Mouse (Mus musculus): ENCODE data around the gene Prdx1.
"Not testable (repeated sequence)": the region's sequence is repeated elsewhere in the genome, so short reads cannot be mapped to it uniquely, and the experiment has no call there.

The Prdx1 gene

GRCm38 (mm10) chr4:116685402-116686061, at the start of gene Prdx1:
TSS of gene Prdx1 (plus strand) at chr4:116685544.
- DNase-seq (ENCODE audit: low read depth): peak; percentile 94

- no peak for DNase-seq (ENCODE audit: low read depth)
Measured at GRCm38 (mm10) chr4:116638821-116639220, 46.5 kb upstream of the Prdx1 start.

DNA sequence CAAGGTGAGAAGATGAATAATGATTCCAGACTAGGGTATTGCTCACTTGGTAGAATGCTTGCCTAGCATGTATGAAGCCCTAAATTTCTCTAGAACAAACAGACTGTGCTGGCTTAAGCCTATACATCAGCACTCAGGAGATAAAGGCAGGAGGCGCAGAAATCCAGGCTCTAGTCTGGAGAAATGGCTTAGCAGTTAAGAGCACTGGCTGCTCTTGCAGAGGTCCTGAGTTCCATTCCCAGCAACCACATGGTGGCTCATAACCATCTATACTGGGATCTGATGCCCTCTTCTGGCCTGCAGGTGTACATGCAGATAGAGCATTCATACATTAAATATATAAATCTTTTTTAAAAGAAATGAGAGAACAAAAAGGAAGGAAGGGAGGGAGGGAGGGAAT, 43.3 kb upstream of the Prdx1 start:
- DNase-seq (ENCODE audit: low read depth): no peak

- DNase-seq (ENCODE audit: low read depth): peak; percentile 75
Measured at GRCm38 (mm10) chr4:116644326-116644725, 41.0 kb upstream of the Prdx1 start.

DNA sequence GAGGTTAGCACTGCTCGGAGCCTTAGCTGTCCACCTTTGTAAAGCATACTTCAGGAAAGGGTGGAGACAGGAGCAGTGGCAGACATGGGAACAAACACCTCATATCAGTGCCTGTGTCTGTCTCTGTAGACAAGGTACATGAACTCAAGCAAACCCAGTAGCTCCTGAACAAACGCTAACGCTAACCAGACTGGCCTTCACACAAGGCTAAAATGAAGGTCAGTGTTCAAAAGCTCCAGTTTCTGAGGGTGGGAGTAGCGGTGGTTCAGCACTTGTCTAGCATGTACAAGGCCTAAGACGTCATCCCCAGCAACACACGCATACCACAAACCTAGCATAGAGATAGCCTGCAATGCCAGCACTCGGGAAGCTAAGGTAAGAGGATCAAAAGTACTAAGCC, 39.7 kb upstream of the Prdx1 start:
- no peak for DNase-seq (ENCODE audit: low read depth)

DNA sequence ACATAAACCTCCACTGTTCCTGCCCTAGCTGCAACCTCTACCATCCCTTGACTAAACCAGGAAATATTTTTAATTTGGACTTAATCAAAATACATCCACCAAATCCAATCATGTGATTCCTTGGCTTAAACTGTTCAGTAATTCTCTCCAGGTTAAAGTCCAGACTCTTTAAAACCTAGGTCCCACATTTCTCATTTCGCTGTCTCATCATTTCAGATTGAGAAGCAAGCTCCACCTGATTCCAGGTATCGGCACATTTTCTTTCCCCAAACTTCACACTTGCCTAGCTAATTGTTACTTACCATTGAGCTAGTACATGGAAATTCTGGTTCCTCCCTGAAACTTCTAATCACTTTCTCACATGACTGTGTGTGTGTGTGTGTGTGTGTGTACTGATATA, 35.9 kb upstream of the Prdx1 start:
- DNase-seq (ENCODE audit: low read depth): no peak

DNA sequence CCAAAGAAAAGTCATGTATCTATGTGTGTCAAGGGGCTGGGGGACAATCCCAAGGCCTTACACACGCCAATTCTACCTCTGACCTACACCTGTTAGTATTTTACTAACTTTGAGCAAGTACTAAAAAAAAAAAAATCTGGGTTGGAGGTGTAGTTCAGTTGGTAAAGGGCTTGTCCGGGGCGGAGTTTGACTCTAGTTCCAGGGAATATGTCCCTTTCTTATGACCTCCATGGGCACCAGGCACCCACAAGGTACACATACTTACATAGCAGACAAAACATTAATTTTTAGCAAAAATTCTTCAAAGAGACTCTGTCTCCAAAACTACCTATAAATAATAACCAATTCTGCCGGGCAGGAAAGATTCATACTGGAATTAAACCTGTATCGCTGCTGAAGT, 35.0 kb upstream of the Prdx1 start:
- DNase-seq (ENCODE audit: low read depth): no peak

GRCm38 (mm10) chr4:116650924-116651796, 34.2 kb upstream of the Prdx1 start, which contains the start of gene Akr1a1:
TSS of gene Akr1a1 (minus strand) at chr4:116651680.
- peak; percentile 93 for DNase-seq (ENCODE audit: low read depth)

DNA sequence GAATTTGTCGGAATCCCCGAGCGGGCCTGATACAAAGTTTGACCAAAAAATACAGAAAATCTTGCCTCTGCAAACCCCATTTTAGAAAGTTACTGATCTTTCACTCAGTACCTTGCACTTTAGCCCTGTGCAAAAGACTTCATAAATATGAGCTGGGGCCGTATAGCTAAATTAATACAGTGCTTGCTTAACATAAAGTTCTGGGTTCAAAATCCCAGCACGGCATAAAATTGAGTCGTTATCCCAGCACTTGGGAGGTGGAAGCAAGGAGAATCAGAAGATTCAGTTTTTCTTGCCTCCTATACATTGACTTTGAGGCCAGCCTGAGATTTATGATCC, 33.6 kb upstream of the Prdx1 start:
- DNase-seq (ENCODE audit: low read depth): no peak

- DNase-seq (ENCODE audit: low read depth): no peak
Measured at GRCm38 (mm10) chr4:116653228-116653627, 32.1 kb upstream of the Prdx1 start.

DNA sequence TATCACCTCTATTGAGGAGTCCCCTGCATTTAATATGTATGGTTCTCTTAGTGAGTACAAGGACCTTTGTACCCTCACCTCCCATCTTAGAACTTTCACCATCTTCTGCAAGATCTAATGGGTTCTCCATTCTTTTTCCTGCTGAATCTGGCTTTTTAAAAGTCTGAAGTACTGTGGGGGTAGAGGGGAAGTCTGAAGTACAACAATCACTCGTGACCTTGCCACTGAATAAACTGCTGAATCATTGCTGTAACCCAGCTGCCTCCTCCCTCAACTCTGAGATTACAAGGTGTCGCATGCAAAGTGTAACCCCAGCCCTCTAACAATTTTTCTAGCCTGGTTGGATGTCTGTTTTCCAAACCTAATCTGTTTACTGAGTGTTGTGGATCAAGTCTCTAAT, 30.2 kb upstream of the Prdx1 start:
- peak; percentile 55 for DNase-seq (ENCODE audit: low read depth)

DNA sequence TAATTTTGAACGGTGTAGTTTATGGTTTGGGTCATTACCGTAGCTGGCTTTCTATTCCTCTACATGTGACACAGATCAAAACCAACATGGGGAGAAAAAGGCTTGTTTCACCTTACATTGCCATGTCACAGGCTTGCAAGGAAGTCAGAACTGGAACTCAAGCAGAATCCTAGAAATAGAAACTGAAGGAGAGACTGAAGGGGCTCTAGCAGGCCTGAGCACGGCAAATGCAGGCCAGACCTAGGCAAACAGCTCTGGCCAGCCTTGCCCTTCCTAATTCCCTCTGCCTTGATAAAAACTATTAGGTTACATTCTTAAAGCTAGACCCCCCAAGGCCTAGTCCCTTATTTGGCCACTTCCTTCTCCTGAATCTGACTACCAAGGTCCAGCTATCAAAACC, 29.7 kb upstream of the Prdx1 start:
- no peak for DNase-seq (ENCODE audit: low read depth)

DNA sequence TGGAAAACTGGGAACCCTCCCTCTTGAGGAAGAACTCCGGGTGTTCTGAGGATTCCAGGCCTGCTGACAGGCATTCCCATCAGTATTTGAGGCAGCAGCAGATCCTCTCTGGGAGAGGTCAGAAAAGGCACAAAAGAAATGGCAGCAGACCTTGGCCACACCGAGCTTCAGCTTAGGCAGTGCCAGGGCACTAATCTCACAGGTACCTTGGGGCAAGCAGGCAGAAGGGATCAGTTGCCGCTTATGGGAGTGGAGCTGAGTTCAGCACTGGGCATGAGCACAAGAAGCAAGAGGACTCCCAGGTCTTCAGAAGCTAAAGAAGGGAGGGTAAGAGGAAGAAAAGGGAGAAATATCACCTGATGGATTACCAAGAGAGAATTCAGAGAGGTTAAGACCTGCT, 27.4 kb upstream of the Prdx1 start:
- DNase-seq (ENCODE audit: low read depth): no peak

- DNase-seq (ENCODE audit: low read depth): no peak
Measured at GRCm38 (mm10) chr4:116659474-116659873, 25.9 kb upstream of the Prdx1 start.

DNA sequence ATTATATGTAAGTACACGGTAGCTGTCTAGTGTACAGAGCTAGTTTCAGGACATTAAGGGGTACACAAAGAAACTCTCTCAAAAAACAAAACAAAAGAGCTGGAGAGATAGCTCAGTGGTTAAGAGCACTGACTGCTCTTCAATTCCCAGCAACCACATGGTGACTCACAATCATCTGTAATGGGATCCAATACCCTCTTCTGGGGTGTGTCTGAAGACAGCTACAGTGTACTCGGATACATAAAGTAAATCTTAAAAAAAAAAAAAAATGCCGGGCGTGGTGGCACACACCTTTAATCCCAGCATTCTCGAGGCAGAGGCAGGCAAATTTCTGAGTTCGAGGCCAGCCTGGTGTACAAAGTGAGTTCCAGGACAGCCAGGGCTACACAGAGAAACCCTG, 25.4 kb upstream of the Prdx1 start:
- DNase-seq (ENCODE audit: low read depth): not testable (repeated sequence)

DNA sequence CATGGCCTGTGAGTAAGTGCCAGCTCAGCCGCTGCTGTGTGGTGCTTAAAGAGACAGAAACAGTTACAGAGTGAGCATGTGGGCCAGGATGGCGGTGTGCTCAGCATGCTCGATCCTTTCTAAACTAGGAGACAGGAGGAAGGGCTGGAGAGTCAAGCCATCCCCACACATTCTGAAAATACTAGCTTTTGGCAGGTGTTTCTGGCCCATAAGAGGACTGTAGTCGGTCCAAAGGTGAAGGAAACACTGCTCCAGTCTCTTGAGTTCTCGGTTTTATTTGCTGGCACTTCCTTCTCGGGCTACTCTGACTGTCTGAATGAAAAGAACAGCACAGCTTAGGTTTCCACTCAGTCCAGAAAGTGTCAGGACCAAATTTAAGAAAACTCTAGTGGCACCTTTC, 24.5 kb upstream of the Prdx1 start:
- DNase-seq (ENCODE audit: low read depth): no peak

GRCm38 (mm10) chr4:116661998-116662397, 23.3 kb upstream of the Prdx1 start:
- DNase-seq (ENCODE audit: low read depth): no peak

- DNase-seq (ENCODE audit: low read depth): peak; percentile 42
Measured at GRCm38 (mm10) chr4:116666625-116667024, 18.7 kb upstream of the Prdx1 start.

- DNase-seq (ENCODE audit: low read depth): peak; percentile 90
Measured at GRCm38 (mm10) chr4:116668145-116668544, 17.2 kb upstream of the Prdx1 start.

- no peak for DNase-seq (ENCODE audit: low read depth)
Measured at GRCm38 (mm10) chr4:116669291-116669690, 16.1 kb upstream of the Prdx1 start.

DNA sequence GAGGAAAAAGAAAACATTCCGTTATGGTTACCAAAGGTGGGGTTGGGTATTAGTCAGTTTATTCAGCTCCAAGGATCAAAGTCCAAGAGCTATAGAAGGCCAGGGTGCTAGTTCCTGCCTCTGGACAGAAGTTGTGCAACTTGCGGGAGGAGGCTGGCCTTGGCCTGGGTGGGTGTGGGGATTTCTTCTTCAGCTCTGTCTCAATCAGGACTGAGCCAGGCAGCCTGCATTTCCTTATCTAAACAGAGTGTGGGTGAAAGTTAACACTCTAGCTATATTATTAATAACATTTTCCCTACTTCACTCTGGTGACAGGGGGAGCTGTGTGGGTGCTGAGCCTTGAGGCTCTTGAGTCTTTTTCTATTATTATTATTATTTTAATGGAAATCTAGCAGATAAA, 12.6 kb upstream of the Prdx1 start:
- DNase-seq (ENCODE audit: low read depth): peak; percentile 94

GRCm38 (mm10) chr4:116674761-116675160, 10.6 kb upstream of the Prdx1 start:
- peak; percentile 60 for DNase-seq (ENCODE audit: low read depth)

DNA sequence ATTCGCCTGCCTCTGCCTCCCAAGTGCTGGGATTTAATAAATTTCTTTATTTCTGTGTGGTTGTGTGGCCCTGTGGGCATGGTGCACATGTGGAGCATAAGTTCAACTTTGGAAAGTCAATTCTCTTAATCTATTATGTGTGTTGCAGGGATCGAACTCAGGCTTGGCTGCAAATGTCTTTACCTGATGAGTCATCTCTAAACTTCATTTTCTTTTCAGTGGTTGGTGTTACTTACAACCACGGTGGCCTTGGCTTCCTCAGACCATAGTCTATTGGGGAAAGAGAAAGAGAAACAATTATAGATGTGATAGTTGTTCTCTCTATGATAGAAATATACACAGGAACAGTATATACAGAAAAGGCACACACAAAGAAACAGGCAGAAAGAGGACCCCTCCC, 9.3 kb upstream of the Prdx1 start:
- peak; percentile 58 for DNase-seq (ENCODE audit: low read depth)

DNA sequence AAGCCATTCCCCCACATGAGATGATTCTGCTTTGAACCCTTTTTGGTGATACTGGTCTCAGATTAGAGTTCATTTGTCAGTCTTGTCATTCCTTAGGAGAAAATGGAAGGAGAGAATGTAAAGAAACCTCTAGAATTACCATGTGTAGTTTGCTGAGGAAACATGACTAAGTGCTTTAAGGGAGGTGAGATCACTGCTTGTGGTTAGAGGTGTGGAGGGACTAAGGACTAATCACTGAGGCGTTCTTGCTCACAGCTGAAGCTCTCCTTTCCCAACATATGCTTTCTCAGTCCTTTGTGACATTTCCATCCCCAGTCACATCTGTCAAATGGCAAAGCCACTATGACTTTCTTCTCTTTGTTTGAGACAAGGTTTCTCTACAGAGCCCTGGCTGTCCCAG, 7.5 kb upstream of the Prdx1 start:
- DNase-seq (ENCODE audit: low read depth): peak; percentile 75
